12 mouse cellular contexts compared by ENCODE assay signal in the genomic region with DNA sequence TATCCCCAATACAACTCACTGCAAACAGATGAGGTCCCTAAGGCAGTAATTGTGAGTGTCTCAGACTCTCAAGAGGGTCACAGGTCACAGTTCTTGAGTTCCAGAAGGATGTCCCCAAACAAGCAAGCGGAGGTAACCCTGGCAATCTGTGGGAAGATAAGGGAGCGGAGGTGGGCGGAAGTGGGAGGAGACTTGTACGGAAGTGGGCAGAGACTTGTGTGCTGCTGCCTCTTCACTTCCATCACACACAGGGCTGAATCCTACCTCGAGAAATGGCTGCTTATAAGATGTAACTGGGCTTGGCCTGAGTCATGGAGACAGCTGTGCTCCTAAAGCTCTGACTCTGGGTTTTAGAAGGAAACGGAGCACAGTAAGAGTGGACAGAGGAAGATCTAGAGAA. TPM values are rescaled to one million over a fixed set of nuclear protein-coding genes. Genes with fewer than 3 reads are reported as not detected.
DNase-seq lines count a peak whose midpoint lies in the region; ATAC-seq and TF ChIP-seq lines count a peak whose summit lies in the region.
"Had no signal": no experiment of that assay in that cellular context is flagged by ENCODE, and none has a peak within 500 bp of the region (broad histone marks: within the 10 kb centered on the region; RNA-seq: fewer than 3 reads in every experiment).

No protein-coding gene starts in this region.

- H3K79me2 ChIP-seq in MEL (ENCODE audit: control insufficient read depth, insufficient read depth, low read length, poor library complexity): no peaks in the 10 kb centered on the region

- no peak for TF ChIP-seq CTCF in lung, postnatal 0 days (IDR thresholded peaks at IDR 0.05)
- TF ChIP-seq CTCF in MEL (IDR thresholded peaks at IDR 0.05 in 2 of 3, conservative IDR thresholded peaks at IDR 0.05 in 1 of 3; ENCODE audit: control insufficient read depth in 1 of 3, insufficient read depth in 1 of 3, low read depth in 2 of 3, low read length in 3 of 3, poor library complexity in 1 of 3, severe bottlenecking in 1 of 3): no peak

- DNase-seq in lung, postnatal 0 days (ENCODE audit: low spot score): peak; percentile 23
- no peak for DNase-seq in lung, postnatal 4 days
- DNase-seq in MEL (ENCODE audit: low read depth, low spot score): peak; percentile 40
- peak; percentile 35 for DNase-seq in thymus, postnatal 14 days
- no peak for DNase-seq in adrenal gland, adult 8-10 months
- DNase-seq: kidney, postnatal 14 days; right cerebral cortex, adult 18-20 months had no signal

- no peak overlapping the region for H3K4me3 ChIP-seq in lung, postnatal 0 days (ENCODE audit: low read depth, low read length)
- no peak overlapping the region for H3K4me3 ChIP-seq in MEL (ENCODE audit: control insufficient read depth in 1 of 2, insufficient read depth in 1 of 2, low read depth in 2 of 2, low read length in 2 of 2)
- no peak overlapping the region for H3K4me3 ChIP-seq in hindbrain, embryonic 16.5 days (ENCODE audit: low read length)
- H3K4me3 ChIP-seq in hindbrain, embryonic 12.5 days: no peak overlapping the region
- H3K4me3 ChIP-seq: erythroblast, embryonic 14.5 days; midbrain, embryonic 15.5 days had no signal

- WGBS in lung, postnatal 0 days: 33% methylated on average over 6 of the region's 6 CpGs
- WGBS in hindbrain, embryonic 16.5 days: 75% methylated on average over 6 of the region's 6 CpGs
- WGBS in hindbrain, embryonic 12.5 days: 74% methylated on average over 6 of the region's 6 CpGs

- H3K9ac ChIP-seq in lung, postnatal 0 days (replicated peaks; ENCODE audit: low read depth): no peak overlapping the region
- no peak overlapping the region for H3K9ac ChIP-seq in MEL (ENCODE audit: control insufficient read depth, low read depth, low read length, poor library complexity, severe bottlenecking)
- H3K9ac ChIP-seq in hindbrain, embryonic 16.5 days (ENCODE audit: low read depth, low read length): no peak overlapping the region
- H3K9ac ChIP-seq in hindbrain, embryonic 12.5 days: no peak overlapping the region
- H3K9ac ChIP-seq: midbrain, embryonic 15.5 days had no signal

- H3K9me3 ChIP-seq in lung, postnatal 0 days (ENCODE audit: low read length): no peaks in the 10 kb centered on the region
- H3K9me3 ChIP-seq in MEL (replicated peaks; ENCODE audit: insufficient read depth, low read length): no peaks in the 10 kb centered on the region
- no peaks in the 10 kb centered on the region for H3K9me3 ChIP-seq in hindbrain, embryonic 16.5 days (ENCODE audit: control insufficient read depth, low read length)
- H3K9me3 ChIP-seq in hindbrain, embryonic 12.5 days (replicated peaks): no peaks in the 10 kb centered on the region
- H3K9me3 ChIP-seq: midbrain, embryonic 15.5 days had no signal

- no peak for TF ChIP-seq EP300 in lung, postnatal 0 days (IDR thresholded peaks at IDR 0.05)
- no peak for TF ChIP-seq EP300 in MEL (IDR thresholded peaks at IDR 0.05; ENCODE audit: low read depth in 1 of 2, low read length in 2 of 2)

- H3K36me3 ChIP-seq in lung, postnatal 0 days (ENCODE audit: insufficient read depth, low read length): no peaks in the 10 kb centered on the region
- H3K36me3 ChIP-seq in MEL (ENCODE audit: control insufficient read depth in 1 of 2, insufficient read depth in 2 of 2, low read length in 2 of 2): no peaks in the 10 kb centered on the region; a peak in 1 of 4 replicates
- H3K36me3 ChIP-seq in hindbrain, embryonic 16.5 days (ENCODE audit: control insufficient read depth, insufficient read depth, low read length): no peaks in the 10 kb centered on the region
- H3K36me3 ChIP-seq in hindbrain, embryonic 12.5 days: no peaks in the 10 kb centered on the region
- H3K36me3 ChIP-seq: midbrain, embryonic 15.5 days had no signal

- no peaks in the 10 kb centered on the region for H3K4me1 ChIP-seq in lung, postnatal 0 days (ENCODE audit: insufficient read depth, low read depth, low read length)
- peaks cover 0 to 10% of the 10 kb centered on the region in 2 experiments; a peak in 3 of 4 replicates for H3K4me1 ChIP-seq in MEL (ENCODE audit: control insufficient read depth in 1 of 2, insufficient read depth in 2 of 2, low read length in 2 of 2)
- no peaks in the 10 kb centered on the region for H3K4me1 ChIP-seq in hindbrain, embryonic 16.5 days (ENCODE audit: control insufficient read depth, insufficient read depth, low read depth, low read length)
- no peaks in the 10 kb centered on the region for H3K4me1 ChIP-seq in hindbrain, embryonic 12.5 days
- H3K4me1 ChIP-seq: midbrain, embryonic 15.5 days had no signal

- no peak for TF ChIP-seq POLR2A in MEL (IDR thresholded peaks at IDR 0.05; ENCODE audit: control insufficient read depth in 1 of 2, insufficient read depth in 1 of 2, low read depth in 1 of 2, low read length in 2 of 2, poor library complexity in 1 of 2)

- no peak for TF ChIP-seq RAD21 in MEL (IDR thresholded peaks at IDR 0.05; ENCODE audit: low read depth, low read length)

- no peaks in the 10 kb centered on the region for H3K27me3 ChIP-seq in lung, postnatal 0 days (replicated peaks; ENCODE audit: insufficient read depth, low read length)
- peaks cover 0 to 1% of the 10 kb centered on the region in 2 experiments; a peak in 1 of 4 replicates for H3K27me3 ChIP-seq in MEL (ENCODE audit: control insufficient read depth in 1 of 2, insufficient read depth in 2 of 2, low read length in 2 of 2)
- no peaks in the 10 kb centered on the region for H3K27me3 ChIP-seq in hindbrain, embryonic 16.5 days (replicated peaks; ENCODE audit: control insufficient read depth, insufficient read depth, low read length)
- H3K27me3 ChIP-seq in hindbrain, embryonic 12.5 days: no peaks in the 10 kb centered on the region
- H3K27me3 ChIP-seq: midbrain, embryonic 15.5 days had no signal

- ATAC-seq in lung, postnatal 0 days: peak; percentile 41; the same call in 1 of the 2 replicates
- peak; percentile 91 for ATAC-seq in inflammation-experienced regulatory T-cells, adult 6 months
- ATAC-seq in hindbrain, embryonic 16.5 days: no peak
- no peak for ATAC-seq in hindbrain, embryonic 12.5 days (ENCODE audit: low FRiP score)
- ATAC-seq: midbrain, embryonic 15.5 days had no signal

- H3K27ac ChIP-seq in lung, postnatal 0 days (ENCODE audit: low read length): no peak overlapping the region
- H3K27ac ChIP-seq in MEL (ENCODE audit: control insufficient read depth, low read depth, low read length): no peak overlapping the region
- H3K27ac ChIP-seq in hindbrain, embryonic 16.5 days (ENCODE audit: low read depth, low read length): no peak overlapping the region
- no peak overlapping the region for H3K27ac ChIP-seq in hindbrain, embryonic 12.5 days
- H3K27ac ChIP-seq: midbrain, embryonic 15.5 days had no signal

- no peak overlapping the region for H3K4me2 ChIP-seq in lung, postnatal 0 days (replicated peaks; ENCODE audit: low read depth, low read length)
- no peak overlapping the region for H3K4me2 ChIP-seq in hindbrain, embryonic 16.5 days (ENCODE audit: low read length)
- H3K4me2 ChIP-seq in hindbrain, embryonic 12.5 days (replicated peaks): no peak overlapping the region
- H3K4me2 ChIP-seq: midbrain, embryonic 15.5 days had no signal

TF ChIP-seq in MEL, 35 proteins besides CTCF, POLR2A, EP300 and RAD21:
- no peak for TF ChIP-seq CHD1 (IDR thresholded peaks at IDR 0.05; ENCODE audit: low read depth, low read length)
- peak; percentile 45; the same call in 1 of the 2 replicates for TF ChIP-seq GATA1 (IDR thresholded peaks at IDR 0.05; ENCODE audit: low read depth, low read length)

RNA-seq across cellular contexts. Expression of gene Tnfrsf11a, which starts 22.4 kb away (rescaled TPM):
- 1.9 and 2.2 TPM in 2 replicates for polyA plus RNA-seq in lung, postnatal 0 days (2015; fragmentation: Nextera tagmentation; extraction: Ambion mirVana)
- total RNA-seq in MEL (2012; rRNA removed): not detected in 2 replicates
- polyA plus RNA-seq in MEL (2012; ENCODE audit: insufficient read depth in 1 of 2, insufficient read length in 2 of 2, low read depth in 1 of 2, low replicate concordance in 2 of 2, missing spikeins in 1 of 2): not detected
- polyA plus RNA-seq in inflammation-experienced regulatory T-cells, adult 6 months (2017; shearing (Covaris generic)): not detected
- total RNA-seq in adrenal gland, adult 8-10 months (2022): 1 to 10 TPM; 2.8 to 7.9 (median 5.4) TPM
- polyA plus RNA-seq in hindbrain, embryonic 16.5 days (2015; fragmentation: Nextera tagmentation; extraction: Ambion mirVana): 0.61 and 0.75 TPM in 2 replicates
- 0.30 and 0.52 TPM in 2 replicates for polyA plus RNA-seq in hindbrain, embryonic 12.5 days (2016; fragmentation: Nextera tagmentation; extraction: Ambion mirVana)
- polyA plus RNA-seq: erythroblast, embryonic 14.5 days had no signal

Comparison
In these comparisons a context has a peak if more than half of its experiments do, and no peak if none do; other contexts are left out.
1. DNase-seq: peak in lung, postnatal 0 days (single experiment), MEL (single experiment) and thymus, postnatal 14 days (single experiment); none in lung, postnatal 4 days (0 of 2) and adrenal gland, adult 8-10 months (single experiment).
2. ATAC-seq: peak in lung, postnatal 0 days (single experiment) and inflammation-experienced regulatory T-cells, adult 6 months (single experiment); none in hindbrain, embryonic 16.5 days (single experiment) and hindbrain, embryonic 12.5 days (single experiment).